8 mouse cellular contexts compared by ENCODE assay signal in genomic region chr14:8346255-8346997, GRCm38 (mm10). TPM values are rescaled to one million over a fixed set of nuclear protein-coding genes. Genes with fewer than 3 reads are reported as not detected.
DNase-seq lines count a peak whose midpoint lies in the region; ATAC-seq and TF ChIP-seq lines count a peak whose summit lies in the region.

No protein-coding gene starts in this region.

- H3K9ac ChIP-seq in kidney, embryonic 15.5 days, result no peak overlapping the region
- no peak overlapping the region for H3K9ac ChIP-seq in liver, adult 2 months (ENCODE audit: low read depth, low read length)
- H3K9ac ChIP-seq in neural tube, embryonic 11.5 days (ENCODE audit: low read length), result no peak overlapping the region
- no peak overlapping the region for H3K9ac ChIP-seq in stomach, embryonic 15.5 days

- no peaks in the 10 kb centered on the region for H3K79me2 ChIP-seq in liver, adult 2 months (ENCODE audit: control insufficient read depth, insufficient read depth, low read length)

- H3K4me2 ChIP-seq in kidney, embryonic 15.5 days, result no peak overlapping the region
- H3K4me2 ChIP-seq in neural tube, embryonic 11.5 days (ENCODE audit: low read depth), result no peak overlapping the region
- no peak overlapping the region for H3K4me2 ChIP-seq in stomach, embryonic 15.5 days

- peak; percentile 42; the same call in 1 of the 2 replicates for ATAC-seq in kidney, embryonic 15.5 days (replicated peaks; ENCODE audit: low FRiP score)
- ATAC-seq in neural tube, embryonic 11.5 days (ENCODE audit: insufficient read depth, low FRiP score, low TSS enrichment), result peak; percentile 62; the same call in 1 of the 2 replicates
- ATAC-seq in stomach, embryonic 15.5 days (ENCODE audit: insufficient read depth, low FRiP score, low read depth), result peak; percentile 8; the same call in 1 of the 2 replicates

- H3K27me3 ChIP-seq in heart, embryonic 10.5 days (ENCODE audit: insufficient read depth, poor library complexity, severe bottlenecking), result 0 out of 2 replicates have a peak, but pooled peaks cover 6% of the 10 kb centered on the region
- no peaks in the 10 kb centered on the region for H3K27me3 ChIP-seq in kidney, embryonic 15.5 days
- H3K27me3 ChIP-seq in liver, adult 2 months (ENCODE audit: control insufficient read depth, insufficient read depth, low read length), result no peaks in the 10 kb centered on the region
- H3K27me3 ChIP-seq in neural tube, embryonic 11.5 days (ENCODE audit: control insufficient read depth, insufficient read depth, low read length), result no peaks in the 10 kb centered on the region
- no peaks in the 10 kb centered on the region for H3K27me3 ChIP-seq in stomach, embryonic 15.5 days (replicated peaks)

- 26% methylated on average over 7 of the region's 7 CpGs for WGBS in bone marrow, adult 2 months
- WGBS in heart, embryonic 10.5 days, result 16% methylated on average over 7 of the region's 7 CpGs
- WGBS in kidney, embryonic 15.5 days, result 24% methylated on average over 7 of the region's 7 CpGs
- 30% methylated on average over 7 of the region's 7 CpGs for WGBS in liver, adult 2 months
- 18% methylated on average over 7 of the region's 7 CpGs for whole genome bisulfite sequencing in neural tube, embryonic 11.5 days
- WGBS in stomach, embryonic 15.5 days, result 21% methylated on average over 7 of the region's 7 CpGs

- H3K36me3 ChIP-seq in heart, embryonic 10.5 days, result no peaks in the 10 kb centered on the region
- no peaks in the 10 kb centered on the region for H3K36me3 ChIP-seq in kidney, embryonic 15.5 days
- no peaks in the 10 kb centered on the region for H3K36me3 ChIP-seq in liver, adult 2 months (ENCODE audit: control insufficient read depth, insufficient read depth, low read length)
- H3K36me3 ChIP-seq in neural tube, embryonic 11.5 days (ENCODE audit: control insufficient read depth, insufficient read depth, low read length), result no peaks in the 10 kb centered on the region
- H3K36me3 ChIP-seq in stomach, embryonic 15.5 days, result no peaks in the 10 kb centered on the region

- TF ChIP-seq CTCF in bone marrow, adult 2 months (IDR thresholded peaks at IDR 0.05; ENCODE audit: control insufficient read depth, insufficient read depth, low read length), result peak; percentile 77
- TF ChIP-seq CTCF in embryonic fibroblast, embryonic 13.5 days (IDR thresholded peaks at IDR 0.05; ENCODE audit: borderline replicate concordance, insufficient read depth, low read length), result peak; percentile 62; the same call in 1 of the 2 replicates
- TF ChIP-seq CTCF in liver, adult 2 months (IDR thresholded peaks at IDR 0.05; ENCODE audit: low read depth, low read length), result peak; percentile 76

- H3K27ac ChIP-seq in bone marrow, adult 2 months (ENCODE audit: control insufficient read depth, insufficient read depth, low read depth, low read length, poor library complexity), result no peak overlapping the region
- no peak overlapping the region for H3K27ac ChIP-seq in embryonic fibroblast, embryonic 13.5 days (ENCODE audit: insufficient read depth, low read length)
- H3K27ac ChIP-seq in heart, embryonic 10.5 days, result no peak overlapping the region
- no peak overlapping the region for H3K27ac ChIP-seq in kidney, embryonic 15.5 days
- no peak overlapping the region for H3K27ac ChIP-seq in liver, adult 2 months (replicated peaks; ENCODE audit: insufficient read depth, low read depth, low read length)
- no peak overlapping the region for H3K27ac ChIP-seq in neural tube, embryonic 11.5 days (ENCODE audit: low read depth, low read length)
- no peak overlapping the region for H3K27ac ChIP-seq in stomach, embryonic 15.5 days

- no peak overlapping the region for H3K4me3 ChIP-seq in bone marrow, adult 2 months (replicated peaks; ENCODE audit: control insufficient read depth, low read depth, low read length)
- H3K4me3 ChIP-seq in embryonic fibroblast, embryonic 13.5 days (ENCODE audit: insufficient read depth, low read length), result no peak overlapping the region
- no peak overlapping the region for H3K4me3 ChIP-seq in heart, embryonic 10.5 days
- H3K4me3 ChIP-seq in kidney, embryonic 15.5 days (replicated peaks), result no peak overlapping the region
- no peak overlapping the region for H3K4me3 ChIP-seq in liver, adult 2 months (ENCODE audit: insufficient read depth, low read depth, low read length)
- H3K4me3 ChIP-seq in neural tube, embryonic 11.5 days (ENCODE audit: low read depth, low read length), result no peak overlapping the region
- H3K4me3 ChIP-seq in stomach, embryonic 15.5 days (replicated peaks), result no peak overlapping the region

- peak; percentile 73 for DNase-seq in A20 (ENCODE audit: low read depth, low spot score)
- peak; percentile 87 for DNase-seq in heart, embryonic 10.5 days (ENCODE audit: low spot score)
- DNase-seq in liver, adult 2 months (ENCODE audit: extremely low read depth, low read depth, low spot score), result peak; percentile 63
- DNase-seq in neural tube, embryonic 11.5 days (ENCODE audit: low spot score), result peak; percentile 86

- H3K9me3 ChIP-seq in heart, embryonic 10.5 days, result no peaks in the 10 kb centered on the region
- no peaks in the 10 kb centered on the region for H3K9me3 ChIP-seq in kidney, embryonic 15.5 days (replicated peaks)
- H3K9me3 ChIP-seq in neural tube, embryonic 11.5 days (ENCODE audit: control insufficient read depth, low read length), result no peaks in the 10 kb centered on the region
- no peaks in the 10 kb centered on the region for H3K9me3 ChIP-seq in stomach, embryonic 15.5 days

- no peaks in the 10 kb centered on the region for H3K4me1 ChIP-seq in bone marrow, adult 2 months (ENCODE audit: control insufficient read depth, insufficient read depth, low read length)
- no peaks in the 10 kb centered on the region for H3K4me1 ChIP-seq in embryonic fibroblast, embryonic 13.5 days (ENCODE audit: control insufficient read depth, insufficient read depth, low read length)
- no peaks in the 10 kb centered on the region for H3K4me1 ChIP-seq in heart, embryonic 10.5 days
- H3K4me1 ChIP-seq in kidney, embryonic 15.5 days, result no peaks in the 10 kb centered on the region
- no peaks in the 10 kb centered on the region for H3K4me1 ChIP-seq in liver, adult 2 months (ENCODE audit: control insufficient read depth, insufficient read depth, low read length)
- no peaks in the 10 kb centered on the region for H3K4me1 ChIP-seq in neural tube, embryonic 11.5 days (ENCODE audit: control insufficient read depth, insufficient read depth, low read length)
- H3K4me1 ChIP-seq in stomach, embryonic 15.5 days, result no peaks in the 10 kb centered on the region

- TF ChIP-seq POLR2A in bone marrow, adult 2 months (IDR thresholded peaks at IDR 0.05; ENCODE audit: borderline replicate concordance, control insufficient read depth, low read depth, low read length), result no peak
- TF ChIP-seq POLR2A in embryonic fibroblast, embryonic 13.5 days (IDR thresholded peaks at IDR 0.05; ENCODE audit: low read depth, low read length), result no peak
- TF ChIP-seq POLR2A in liver, adult 2 months (IDR thresholded peaks at IDR 0.05; ENCODE audit: extremely low read depth, insufficient read depth, low read length), result no peak

RNA-seq across cellular contexts. Expression of gene Fam107a, which starts 28.6 kb away (rescaled TPM):
- 1.9 TPM in 1 of 2 replicates, not detected in the other for polyA plus RNA-seq in bone marrow, adult 2 months (2011; ENCODE audit: insufficient read depth, insufficient read length, low replicate concordance, missing spikeins)
- not detected in 2 replicates for polyA plus RNA-seq in embryonic fibroblast, embryonic 13.5 days (2011; ENCODE audit: insufficient read length, low read depth, missing spikeins)
- polyA plus RNA-seq in heart, embryonic 10.5 days (2016; fragmentation: Nextera tagmentation; extraction: Ambion mirVana), result 0.18 and 0.35 TPM in 2 replicates
- polyA plus RNA-seq in kidney, embryonic 15.5 days (2015; fragmentation: Nextera tagmentation; extraction: Ambion mirVana), result 5.7 and 6.0 TPM in 2 replicates
- 0.27 TPM in 1 of 2 replicates, not detected in the other for total RNA-seq in liver, adult 2 months (2014; rRNA removed)
- polyA plus RNA-seq in liver, adult 2 months (2012; rRNA removed), result not detected in 2 replicates
- polyA plus RNA-seq in neural tube, embryonic 11.5 days (2014; fragmentation: Nextera tagmentation; extraction: Ambion mirVana), result 0.78 and 0.94 TPM in 2 replicates
- polyA plus RNA-seq in stomach, embryonic 15.5 days (2015; fragmentation: Nextera tagmentation; extraction: Ambion mirVana), result 0.22 and 0.23 TPM in 2 replicates

RNA-seq across cellular contexts. Expression of gene Oit1, which starts 32.1 kb away (rescaled TPM):
- not detected in 2 replicates for polyA plus RNA-seq in bone marrow, adult 2 months (2011; ENCODE audit: insufficient read depth, insufficient read length, low replicate concordance, missing spikeins)
- polyA plus RNA-seq in embryonic fibroblast, embryonic 13.5 days (2011; ENCODE audit: insufficient read length, low read depth, missing spikeins), result not detected in 2 replicates
- polyA plus RNA-seq in heart, embryonic 10.5 days (2016; fragmentation: Nextera tagmentation; extraction: Ambion mirVana), result not detected in 2 replicates
- polyA plus RNA-seq in kidney, embryonic 15.5 days (2015; fragmentation: Nextera tagmentation; extraction: Ambion mirVana), result 1.3 and 5.1 TPM in 2 replicates
- 0.07 and 0.09 TPM in 2 replicates for total RNA-seq in liver, adult 2 months (2014; rRNA removed)
- 0.11 and 0.24 TPM in 2 replicates for polyA plus RNA-seq in liver, adult 2 months (2012; rRNA removed)
- polyA plus RNA-seq in neural tube, embryonic 11.5 days (2014; fragmentation: Nextera tagmentation; extraction: Ambion mirVana), result not detected in 2 replicates
- 14.5 and 17.8 TPM in 2 replicates for polyA plus RNA-seq in stomach, embryonic 15.5 days (2015; fragmentation: Nextera tagmentation; extraction: Ambion mirVana)

Comparison
In these comparisons a context has a peak if more than half of its experiments do, and no peak if none do; other contexts are left out.
1. ATAC-seq: peak in every context shown above with its lines; median percentile 62 in neural tube, embryonic 11.5 days; 42 in kidney, embryonic 15.5 days; 8 in stomach, embryonic 15.5 days.